Mouse (Mus musculus): ENCODE data around the gene B4galt2. TPM values are rescaled to one million over a fixed set of nuclear protein-coding genes. Genes with fewer than 3 reads are reported as not detected.

B4galt2 gene
- polyA plus RNA-seq, 1 experiment from 2014 or later: 18.2 TPM

GRCm38 (mm10) chr4:117912131-117912561 is 28.9 kb upstream of the B4galt2 start:
- DNase-seq (ENCODE audit: low spot score) (no peak), ATAC-seq (replicated peaks; ENCODE audit: low FRiP score, low read depth) (no peak)
- TF ChIP-seq CTCF (IDR thresholded peaks at IDR 0.05; ENCODE audit: low read depth): no peak
- Histone ChIP-seq H3K27ac (no peak overlapping the region), H3K4me2 (ENCODE audit: low read length) (no peak overlapping the region), H3K9ac (ENCODE audit: low read depth, low read length) (no peak overlapping the region), H3K27me3 (ENCODE audit: insufficient read depth, low read length) (no peaks in the 10 kb centered on the region), H3K9me3 (replicated peaks; ENCODE audit: low read length) (no peaks in the 10 kb centered on the region), H3K4me3 (replicated peaks; ENCODE audit: low read depth, low read length) (no peak overlapping the region), H3K36me3 (ENCODE audit: insufficient read depth, low read length) (peaks cover 8% of the 10 kb centered on the region; the same call in 1 of the 2 replicates), H3K4me1 (replicated peaks; ENCODE audit: insufficient read depth, low read length) (peaks cover 16% of the 10 kb centered on the region)
- 91% methylated on average over 13 of the region's 13 CpGs for WGBS

DNA sequence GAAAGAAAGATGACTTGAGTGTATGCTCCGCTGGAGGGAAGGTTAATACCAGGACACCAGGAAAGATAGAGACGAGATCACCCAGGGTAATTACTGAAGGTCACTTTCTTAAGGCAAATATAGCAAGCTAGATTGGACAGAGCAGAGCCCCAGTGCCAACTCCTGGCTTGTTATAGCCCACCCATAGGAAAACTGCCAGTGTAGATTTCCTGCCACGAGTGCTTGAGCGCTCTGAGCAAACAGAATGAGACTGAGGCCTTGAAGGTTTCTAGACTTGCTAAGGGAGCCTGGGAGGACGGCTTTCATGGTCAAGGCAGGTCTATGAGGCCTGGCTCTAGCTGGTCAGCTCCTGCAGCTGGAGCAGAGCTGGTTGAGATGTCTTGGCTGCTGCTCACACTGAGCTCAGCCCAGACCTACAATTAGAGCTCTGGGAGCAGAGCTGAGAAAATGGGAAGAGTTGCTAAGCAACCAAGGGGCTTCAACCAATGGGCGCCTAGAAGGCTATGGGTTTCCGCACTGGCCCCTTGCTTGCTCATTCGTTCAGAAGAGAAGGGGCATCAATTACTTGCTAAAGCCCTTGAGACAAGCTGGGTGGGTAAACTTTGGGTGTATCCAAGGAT is 25.7 kb upstream of the B4galt2 start:
- Histone ChIP-seq H3K9me3 (replicated peaks; ENCODE audit: low read length) (no peaks in the 10 kb centered on the region), H3K27ac (no peak overlapping the region), H3K9ac (ENCODE audit: low read depth, low read length) (no peak overlapping the region), H3K4me3 (replicated peaks; ENCODE audit: low read depth, low read length) (no peak overlapping the region), H3K36me3 (ENCODE audit: insufficient read depth, low read length) (peaks cover 24% of the 10 kb centered on the region), H3K27me3 (ENCODE audit: insufficient read depth, low read length) (no peaks in the 10 kb centered on the region), H3K4me1 (replicated peaks; ENCODE audit: insufficient read depth, low read length) (peaks cover 12% of the 10 kb centered on the region), H3K4me2 (ENCODE audit: low read length) (no peak overlapping the region)
- ATAC-seq (replicated peaks; ENCODE audit: low FRiP score, low read depth) (no peak), DNase-seq (ENCODE audit: low spot score) (no peak)
- no peak for TF ChIP-seq CTCF (IDR thresholded peaks at IDR 0.05; ENCODE audit: low read depth)
- WGBS: 68% methylated on average over 8 of the region's 8 CpGs

- Histone ChIP-seq H3K4me2 (ENCODE audit: low read length) (no peak overlapping the region), H3K27ac (no peak overlapping the region), H3K27me3 (ENCODE audit: insufficient read depth, low read length) (no peaks in the 10 kb centered on the region), H3K4me1 (replicated peaks; ENCODE audit: insufficient read depth, low read length) (no peaks in the 10 kb centered on the region), H3K9me3 (replicated peaks; ENCODE audit: low read length) (no peaks in the 10 kb centered on the region), H3K4me3 (replicated peaks; ENCODE audit: low read depth, low read length) (no peak overlapping the region), H3K9ac (ENCODE audit: low read depth, low read length) (no peak overlapping the region), H3K36me3 (ENCODE audit: insufficient read depth, low read length) (peaks cover 38% of the 10 kb centered on the region)
- DNase-seq (ENCODE audit: low spot score) (no peak), ATAC-seq (replicated peaks; ENCODE audit: low FRiP score, low read depth) (no peak)
- 80% methylated on average over 3 of the region's 3 CpGs for WGBS
- TF ChIP-seq CTCF (IDR thresholded peaks at IDR 0.05; ENCODE audit: low read depth): no peak
Observed at GRCm38 (mm10) chr4:117906196-117906595, 22.9 kb upstream of the B4galt2 start.

- no peaks in the 10 kb centered on the region for H3K27me3 ChIP-seq (ENCODE audit: insufficient read depth, low read length)
- no peaks in the 10 kb centered on the region for H3K9me3 ChIP-seq (replicated peaks; ENCODE audit: low read length)
- H3K36me3 ChIP-seq (ENCODE audit: insufficient read depth, low read length): peaks cover 50% of the 10 kb centered on the region
- H3K27ac ChIP-seq: no peak overlapping the region
- 87% methylated on average over 8 of the region's 8 CpGs for WGBS
- TF ChIP-seq CTCF (IDR thresholded peaks at IDR 0.05; ENCODE audit: low read depth): no peak
- no peak overlapping the region for H3K9ac ChIP-seq (ENCODE audit: low read depth, low read length)
- no peak overlapping the region for H3K4me3 ChIP-seq (replicated peaks; ENCODE audit: low read depth, low read length)
- no peak for DNase-seq (ENCODE audit: low spot score)
- ATAC-seq (replicated peaks; ENCODE audit: low FRiP score, low read depth): no peak
- H3K4me2 ChIP-seq (ENCODE audit: low read length): no peak overlapping the region
- no peaks in the 10 kb centered on the region for H3K4me1 ChIP-seq (replicated peaks; ENCODE audit: insufficient read depth, low read length)
Observed at GRCm38 (mm10) chr4:117904761-117905160, 21.5 kb upstream of the B4galt2 start.

- H3K4me3 ChIP-seq (replicated peaks; ENCODE audit: low read depth, low read length): no peak overlapping the region
- TF ChIP-seq CTCF (IDR thresholded peaks at IDR 0.05; ENCODE audit: low read depth): no peak
- no peaks in the 10 kb centered on the region for H3K4me1 ChIP-seq (replicated peaks; ENCODE audit: insufficient read depth, low read length)
- WGBS: 91% methylated on average over 10 of the region's 10 CpGs
- DNase-seq (ENCODE audit: low spot score): no peak
- H3K9me3 ChIP-seq (replicated peaks; ENCODE audit: low read length): no peaks in the 10 kb centered on the region
- H3K27me3 ChIP-seq (ENCODE audit: insufficient read depth, low read length): no peaks in the 10 kb centered on the region
- no peak overlapping the region for H3K9ac ChIP-seq (ENCODE audit: low read depth, low read length)
- no peak for ATAC-seq (replicated peaks; ENCODE audit: low FRiP score, low read depth)
- H3K27ac ChIP-seq: no peak overlapping the region
- no peak overlapping the region for H3K4me2 ChIP-seq (ENCODE audit: low read length)
- H3K36me3 ChIP-seq (ENCODE audit: insufficient read depth, low read length): peaks cover 54% of the 10 kb centered on the region
Observed at GRCm38 (mm10) chr4:117904094-117904493, 20.8 kb upstream of the B4galt2 start.

DNA sequence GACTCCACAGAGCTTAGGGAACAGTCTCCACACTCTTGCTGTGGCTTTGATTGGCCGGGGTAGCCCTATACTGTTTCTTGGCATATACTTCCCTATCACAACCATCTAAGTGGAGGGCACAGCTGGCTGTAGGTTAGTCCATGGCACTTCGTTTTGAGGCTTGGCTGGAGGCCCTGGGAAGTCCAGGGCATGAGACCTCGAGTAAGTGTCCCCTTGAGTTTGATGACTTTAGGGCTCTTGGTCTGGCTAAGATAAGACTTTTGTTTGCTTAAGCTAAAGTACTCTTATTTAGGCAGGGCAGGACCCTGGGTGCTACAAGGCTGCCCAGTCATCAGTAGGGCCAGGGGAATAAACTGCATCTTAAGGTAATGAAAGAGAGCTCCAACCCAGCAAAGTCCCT is 14.8 kb upstream of the B4galt2 start:
- 82% methylated on average over 3 of the region's 3 CpGs for whole genome bisulfite sequencing
- no peak for ATAC-seq (replicated peaks; ENCODE audit: low FRiP score, low read depth)
- Histone ChIP-seq H3K27ac (no peak overlapping the region), H3K27me3 (ENCODE audit: insufficient read depth, low read length) (no peaks in the 10 kb centered on the region), H3K4me1 (replicated peaks; ENCODE audit: insufficient read depth, low read length) (no peaks in the 10 kb centered on the region), H3K9ac (ENCODE audit: low read depth, low read length) (no peak overlapping the region), H3K4me3 (replicated peaks; ENCODE audit: low read depth, low read length) (no peak overlapping the region), H3K36me3 (ENCODE audit: insufficient read depth, low read length) (peaks cover 49% of the 10 kb centered on the region), H3K9me3 (replicated peaks; ENCODE audit: low read length) (no peaks in the 10 kb centered on the region), H3K4me2 (ENCODE audit: low read length) (no peak overlapping the region)
- DNase-seq (ENCODE audit: low spot score): no peak
- TF ChIP-seq CTCF (IDR thresholded peaks at IDR 0.05; ENCODE audit: low read depth): no peak

DNA sequence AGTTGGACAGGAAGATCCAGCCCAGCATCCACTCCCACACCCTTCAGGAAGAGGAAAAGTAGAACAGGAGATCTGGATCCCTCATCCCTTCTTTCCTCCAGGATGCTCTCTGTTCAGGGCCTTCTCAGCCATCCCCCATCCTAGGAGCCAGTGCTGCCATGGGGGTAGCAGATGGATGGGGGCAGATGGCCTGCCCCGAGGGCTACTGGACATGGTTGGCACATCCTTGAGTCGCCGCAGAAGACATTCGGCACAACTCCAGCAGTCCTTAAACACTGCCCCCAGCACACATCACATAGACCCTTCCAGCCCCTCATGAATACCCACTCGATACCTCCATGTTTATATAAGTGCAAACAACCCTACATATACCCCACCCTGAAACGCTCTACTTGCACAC is 12.7 kb upstream of the B4galt2 start:
- Histone ChIP-seq H3K4me1 (replicated peaks; ENCODE audit: insufficient read depth, low read length) (peaks cover 8% of the 10 kb centered on the region), H3K9ac (ENCODE audit: low read depth, low read length) (no peak overlapping the region), H3K27ac (no peak overlapping the region), H3K36me3 (ENCODE audit: insufficient read depth, low read length) (peaks cover 33% of the 10 kb centered on the region), H3K4me2 (ENCODE audit: low read length) (no peak overlapping the region), H3K4me3 (replicated peaks; ENCODE audit: low read depth, low read length) (no peak overlapping the region), H3K27me3 (ENCODE audit: insufficient read depth, low read length) (no peaks in the 10 kb centered on the region), H3K9me3 (replicated peaks; ENCODE audit: low read length) (no peaks in the 10 kb centered on the region)
- DNase-seq (ENCODE audit: low spot score): no peak
- ATAC-seq (replicated peaks; ENCODE audit: low FRiP score, low read depth): no peak
- TF ChIP-seq CTCF (IDR thresholded peaks at IDR 0.05; ENCODE audit: low read depth): no peak
- WGBS: 96% methylated on average over 6 of the region's 6 CpGs
